Mouse (Mus musculus): ENCODE results near the gene Spred3.

GRCm38 (mm10) chr7:29141416-29141815 is 28.8 kb downstream of the Spred3 start:
- no peak for TF ChIP-seq CTCF (IDR thresholded peaks at IDR 0.05; ENCODE audit: low read depth)
- no peak for TF ChIP-seq EP300 (IDR thresholded peaks at IDR 0.05; ENCODE audit: low read depth)
